Mouse (Mus musculus) CD4-positive, CD25-positive, alpha-beta regulatory T cell, adult 4 months (primary cell): ENCODE measurements at regions not wholly inside any gene's neighbourhood (a gene's known extent, or its start where the extent isn't known, plus 50 kb on each side); places are given as distances from the start of the nearest gene placed in this dataset.

ENCODE experiments used
- ATAC-seq: one replicate; pipeline ENCODE4 v1.8.0; 2017

DNA sequence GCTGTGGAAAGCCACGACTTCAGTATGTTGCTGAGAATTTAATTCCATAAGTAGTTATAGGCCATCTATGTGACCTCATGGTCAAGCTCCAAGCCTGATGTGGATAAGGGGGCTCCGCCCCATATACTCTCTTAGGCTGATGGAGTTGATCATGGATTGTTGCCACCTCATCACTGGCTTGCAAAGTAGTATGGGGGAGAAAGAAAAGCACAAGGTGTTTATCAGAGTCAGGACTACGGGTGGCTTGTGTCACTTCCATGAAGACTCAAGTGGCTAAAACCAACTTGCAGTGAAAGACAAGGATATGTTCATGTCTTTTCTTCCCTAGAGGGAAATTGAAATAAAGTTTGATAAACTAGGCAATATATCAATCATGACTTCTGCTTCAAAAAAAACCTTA is 102.9 kb upstream of the Fut8 start:
- no peak for ATAC-seq

- no peak for ATAC-seq
Measured at GRCm38 (mm10) chr12:77134306-77135010, 103.5 kb upstream of the Fut8 start.

DNA sequence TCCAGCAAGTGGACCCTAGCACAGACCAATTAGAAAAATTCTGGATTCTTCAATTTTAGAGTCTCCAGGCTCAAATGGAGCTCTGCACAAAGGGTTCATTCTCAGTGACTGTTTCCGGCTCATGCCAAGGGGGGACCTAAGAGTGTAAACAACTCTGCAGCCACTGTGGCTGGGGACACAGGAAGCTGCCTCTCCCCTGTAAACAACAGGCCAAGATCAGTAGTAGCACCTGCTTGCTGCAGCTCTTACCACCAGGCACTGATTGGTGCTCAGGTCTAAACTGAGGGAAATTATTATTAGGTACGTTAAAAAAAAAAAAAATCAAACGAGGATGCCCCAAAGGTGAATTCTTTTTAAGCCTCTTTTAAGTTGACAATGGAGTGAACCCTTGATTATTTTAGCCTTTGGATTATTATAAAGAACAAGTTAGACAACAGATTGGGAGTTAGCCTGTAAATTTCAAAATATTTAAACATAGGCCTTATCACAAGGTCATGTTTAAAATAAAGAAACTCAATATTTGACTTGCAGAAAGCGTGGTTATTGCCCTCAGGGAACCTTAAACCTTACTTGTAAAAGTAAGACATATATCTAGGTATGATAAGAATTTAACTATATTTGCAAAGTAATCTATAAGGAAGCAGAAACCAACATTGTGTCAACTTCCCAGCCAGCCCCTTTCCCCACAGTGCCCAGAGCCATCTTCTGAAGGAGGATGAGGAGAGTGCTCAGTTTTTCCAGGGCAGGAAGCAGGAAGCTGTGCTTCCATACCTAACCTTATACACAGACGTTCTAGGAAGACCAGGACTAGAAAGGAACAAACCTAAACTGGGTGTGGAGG is 104.2 kb upstream of the Fut8 start:
- no peak for ATAC-seq

DNA sequence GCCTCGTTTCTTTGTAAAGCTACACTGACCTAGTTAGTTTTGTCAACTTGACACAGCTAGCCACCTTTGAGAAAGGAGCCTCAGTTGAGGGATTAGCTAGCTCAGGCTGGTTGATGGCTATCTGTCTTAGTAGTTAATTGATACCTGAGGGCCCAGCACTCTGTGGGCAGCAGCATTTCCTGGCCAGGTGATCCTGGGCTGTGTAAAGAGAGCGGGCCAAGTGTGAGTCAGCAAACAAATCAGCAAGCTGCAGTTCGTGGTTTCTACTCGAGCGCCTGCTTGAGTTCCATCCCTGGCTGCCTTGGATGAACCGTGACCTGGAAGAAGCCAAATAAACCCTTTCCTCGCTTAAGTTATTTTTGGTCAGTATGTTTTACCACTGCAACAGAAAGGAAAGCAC is 106.6 kb upstream of the Fut8 start:
- ATAC-seq, result peak; percentile 38

DNA sequence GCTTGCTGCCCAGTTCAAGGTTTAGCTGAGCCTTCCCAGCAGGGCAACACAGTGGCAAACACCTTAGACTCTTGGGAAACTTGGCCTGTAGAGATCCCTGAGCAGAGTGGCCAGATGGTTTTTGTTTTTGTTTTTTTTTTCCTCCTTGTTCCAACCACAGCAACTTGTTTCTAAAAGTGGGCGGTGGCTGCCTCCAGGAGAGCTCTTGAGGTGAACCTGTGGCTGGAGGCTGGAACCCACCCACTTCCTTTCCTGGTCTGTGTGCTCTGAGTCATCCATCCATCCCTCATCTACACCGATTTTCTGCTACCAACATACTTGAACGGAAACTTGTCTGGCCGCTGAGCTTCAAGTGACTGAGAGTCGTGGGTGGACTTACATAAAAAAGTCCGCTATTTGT is 107.4 kb upstream of the Fut8 start:
- ATAC-seq, result peak; percentile 84

DNA sequence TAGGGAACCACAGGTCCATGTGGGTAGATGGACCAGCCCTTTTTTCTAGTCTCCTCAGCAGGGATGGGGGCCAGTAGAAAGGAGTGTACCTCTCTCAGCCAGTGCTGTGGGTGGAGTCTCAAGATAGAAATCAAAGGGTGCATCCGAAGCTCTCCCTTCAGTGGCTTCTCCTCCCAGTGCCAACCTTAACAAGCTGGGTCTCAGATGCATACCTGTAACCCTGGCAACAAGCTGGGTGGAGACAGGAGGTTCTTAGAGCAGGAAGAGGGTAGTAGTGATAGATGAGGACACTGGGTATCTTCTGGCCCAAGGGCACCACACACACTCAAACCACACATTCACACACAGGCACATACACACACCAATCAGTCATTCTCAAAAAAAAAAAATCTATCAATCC is 113.7 kb upstream of the Fut8 start:
- no peak for ATAC-seq

DNA sequence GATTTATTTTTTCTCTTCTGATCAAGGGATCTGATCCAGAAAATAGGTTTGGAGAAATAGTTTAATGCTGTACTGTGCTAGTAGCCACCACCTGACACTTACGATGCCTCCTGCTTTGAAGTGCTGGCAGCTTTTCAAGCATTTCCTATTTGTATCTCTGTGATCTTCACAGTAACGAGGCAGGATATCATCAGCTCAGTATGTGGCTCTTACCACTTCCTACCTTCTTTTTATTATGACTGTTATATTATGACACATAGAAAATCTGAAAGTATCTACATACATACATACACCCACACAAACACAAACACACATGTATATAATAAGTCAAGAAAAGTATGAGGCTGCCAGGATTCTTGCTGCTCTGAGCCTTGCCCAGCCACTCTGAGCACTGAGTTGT is 124.4 kb upstream of the Fut8 start:
- ATAC-seq, result peak; percentile 99

DNA sequence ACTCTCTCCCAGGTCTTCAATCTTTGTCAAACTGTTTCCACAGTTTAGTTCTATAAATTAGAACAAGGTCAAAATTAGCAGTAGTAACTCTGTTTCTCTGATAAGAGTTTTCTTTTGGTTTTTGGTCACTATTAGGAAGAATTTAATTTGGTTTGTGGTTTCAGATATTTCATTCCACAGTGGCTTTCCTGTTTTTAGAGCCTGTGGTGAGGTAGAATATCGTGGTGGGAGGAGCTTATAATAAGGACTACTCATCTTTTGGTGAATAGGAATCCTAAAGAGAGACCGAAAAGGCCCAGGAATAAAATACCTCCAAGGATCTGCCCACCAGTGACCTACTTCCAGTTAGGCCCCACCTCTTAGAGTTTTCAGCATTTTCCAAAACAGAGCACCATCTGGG is 125.8 kb upstream of the Fut8 start:
- ATAC-seq, result no peak

- no peak for ATAC-seq
Measured at GRCm38 (mm10) chr12:77107251-77107650, 130.7 kb upstream of the Fut8 start.

- ATAC-seq, result no peak
Measured at GRCm38 (mm10) chr12:77105887-77106600, 131.9 kb upstream of the Fut8 start.

GRCm38 (mm10) chr12:77100482-77100881 is 137.4 kb upstream of the Fut8 start:
- no peak for ATAC-seq

- no peak for ATAC-seq
Measured at GRCm38 (mm10) chr12:77099521-77099920, 137.5 kb upstream of the Max start.

GRCm38 (mm10) chr12:77098821-77099220 is 136.8 kb upstream of the Max start:
- no peak for ATAC-seq

DNA sequence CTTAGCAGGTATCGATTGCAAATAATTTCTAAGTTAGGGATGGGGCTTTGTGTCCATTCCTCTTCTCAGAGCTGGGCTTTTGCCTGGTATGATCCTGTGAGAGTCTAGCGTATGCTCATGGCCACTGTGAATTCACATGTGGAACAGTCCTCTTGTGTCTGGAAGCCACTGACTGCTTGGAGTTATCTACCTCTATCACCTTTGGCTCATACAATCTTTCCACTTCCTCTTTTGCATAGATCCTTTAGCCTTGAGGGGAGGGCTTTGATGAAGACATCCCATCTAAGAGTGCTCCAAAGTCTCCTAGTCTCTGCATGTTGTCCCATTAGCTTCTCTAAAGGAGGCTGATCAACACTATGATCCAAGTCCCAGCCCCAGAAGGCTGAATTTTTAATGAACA is 135.8 kb upstream of the Max start:
- no peak for ATAC-seq

DNA sequence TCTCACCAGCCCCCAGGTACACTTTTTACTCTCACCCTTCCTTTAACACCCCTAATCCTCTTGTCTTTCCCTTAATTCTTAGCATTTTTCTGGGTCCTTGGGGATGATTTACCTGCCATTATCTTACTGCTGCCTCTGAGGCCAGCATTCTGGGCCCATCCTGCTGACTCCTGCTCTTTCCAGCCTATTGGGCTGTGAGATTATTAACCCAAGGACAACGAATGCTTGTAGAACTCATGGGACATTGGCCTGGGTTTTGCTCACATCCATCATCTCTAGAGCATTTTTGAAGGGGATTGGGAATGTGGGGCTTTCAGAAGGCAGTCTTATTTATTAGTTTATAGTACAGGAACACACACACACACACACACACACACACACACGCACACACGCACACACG is 134.5 kb upstream of the Max start:
- ATAC-seq, result no peak

DNA sequence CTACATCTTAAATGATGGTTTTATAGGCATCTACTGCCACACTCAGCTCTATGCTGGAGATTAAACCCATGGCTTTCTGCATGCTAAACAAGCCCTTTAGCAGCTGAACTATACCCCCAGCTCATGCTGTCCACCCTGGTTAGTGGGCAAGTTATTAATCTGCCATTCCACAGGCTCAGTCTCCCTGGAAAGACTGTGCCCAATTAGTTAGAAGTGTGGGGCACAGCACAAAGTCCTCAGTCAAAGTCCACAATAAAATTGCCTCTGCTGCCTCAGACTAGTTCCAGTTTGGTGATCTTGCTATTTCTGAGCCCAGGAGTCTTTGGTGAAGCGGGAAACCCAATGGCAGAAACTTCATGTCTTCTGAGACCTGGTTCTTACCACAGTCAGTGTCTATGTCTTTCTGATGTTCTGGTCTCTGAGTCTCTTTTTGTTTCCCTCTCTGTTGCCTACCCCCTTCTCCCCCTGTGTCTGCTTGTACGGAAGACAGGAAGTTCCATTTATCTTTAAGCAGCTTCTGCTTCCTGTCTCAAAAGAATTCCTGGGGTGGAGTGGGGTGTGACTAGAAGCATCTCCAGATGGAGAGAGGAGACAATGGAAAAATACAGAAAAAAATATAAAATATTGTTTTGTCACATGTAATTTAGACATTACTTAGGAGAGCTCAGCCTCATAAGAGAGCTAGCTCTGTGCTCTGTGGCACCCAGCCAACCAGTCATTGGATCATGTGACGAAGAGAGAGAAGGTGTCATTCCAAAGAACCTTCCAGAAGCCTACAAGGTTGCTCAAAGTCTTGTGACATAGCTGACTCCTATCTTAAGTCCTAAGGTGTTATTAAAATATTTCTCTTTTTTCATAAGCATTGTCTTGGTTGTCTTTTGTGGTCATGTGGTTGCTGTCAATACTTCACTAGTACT is 133.3 kb upstream of the Max start:
- no peak for ATAC-seq

DNA sequence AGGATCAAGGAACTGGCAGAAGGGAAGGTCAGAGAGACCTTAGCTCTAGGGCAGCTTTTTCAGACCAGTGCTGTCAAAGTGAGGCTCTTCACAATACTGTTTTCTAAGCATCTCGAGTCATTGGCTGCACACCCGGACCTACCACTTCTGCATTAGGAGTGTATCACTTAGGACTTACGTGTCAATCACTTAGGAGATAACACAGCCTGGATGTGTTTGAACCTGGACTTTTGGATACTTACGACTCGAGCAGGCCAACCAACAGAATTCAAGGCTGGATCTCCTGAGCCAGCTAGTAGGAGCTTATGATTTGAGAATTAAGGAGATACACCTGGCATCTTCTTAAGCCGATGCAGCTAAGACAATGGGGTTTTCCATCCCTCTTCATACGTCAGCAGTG is 132.2 kb upstream of the Max start:
- no peak for ATAC-seq

- ATAC-seq, result no peak
Measured at GRCm38 (mm10) chr12:77092741-77093140, 130.7 kb upstream of the Max start.

- ATAC-seq, result no peak
Measured at GRCm38 (mm10) chr12:77092143-77092542, 130.1 kb upstream of the Max start.

- ATAC-seq, result no peak
Measured at GRCm38 (mm10) chr12:77091700-77092099, 129.7 kb upstream of the Max start.

DNA sequence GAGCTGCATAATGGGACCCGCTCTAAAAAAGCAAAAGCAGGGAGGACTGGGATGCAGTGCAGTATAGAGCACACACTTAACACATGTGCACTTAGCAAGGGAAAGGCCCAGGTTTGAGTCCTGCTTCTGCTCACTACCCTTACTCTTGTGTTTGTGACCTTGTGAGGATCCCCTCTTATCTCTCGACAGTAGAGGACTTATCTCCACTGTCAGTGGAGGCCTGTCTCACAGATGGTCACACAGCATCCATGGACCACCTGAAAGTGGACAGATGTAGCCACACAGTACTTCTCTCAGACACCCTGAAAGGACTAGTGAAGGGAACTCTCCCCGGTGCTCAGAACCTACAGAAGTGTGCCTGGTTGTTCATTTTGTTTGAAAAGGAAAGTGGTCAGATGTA is 128.5 kb upstream of the Max start:
- no peak for ATAC-seq

GRCm38 (mm10) chr12:77089624-77090278 is 127.8 kb upstream of the Max start:
- no peak for ATAC-seq
